Mouse (Mus musculus) liver, embryonic 14.5 days (tissue): Measurements from ENCODE around the gene Tbc1d22a.

ENCODE experiments used
- CTCF ChIP-seq: IDR thresholded peaks from 2 replicates; pipeline ENCODE4 v1.5.1; 2016; ENCODE audit warnings: antibody characterized with exemption, low read depth, control low read depth
- EP300 ChIP-seq: IDR thresholded peaks from 2 replicates; pipeline ENCODE4 v1.6.1; 2016; ENCODE audit warnings: antibody characterized with exemption, low read depth

DNA sequence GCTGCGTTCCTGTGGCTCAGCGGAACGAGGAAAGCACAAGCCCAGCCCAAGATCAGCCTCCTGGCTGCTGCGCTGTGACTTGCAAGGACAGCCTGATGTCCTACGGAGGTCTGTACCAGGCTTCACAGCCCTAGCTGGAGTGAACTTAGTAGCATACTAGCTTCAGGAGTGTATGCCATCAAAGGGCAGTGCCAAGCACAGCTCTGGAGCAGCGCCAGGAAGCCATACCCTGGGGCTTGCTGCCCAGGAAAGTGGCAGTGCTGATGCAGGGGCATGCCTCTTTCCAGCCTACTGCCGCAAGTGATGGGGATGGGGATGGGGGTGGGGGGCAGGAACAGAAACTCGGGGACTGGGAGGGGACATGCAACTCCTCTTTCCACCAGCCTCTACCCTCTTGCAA, 248.4 kb downstream of the Tbc1d22a start:
- no peak for TF ChIP-seq CTCF
- TF ChIP-seq EP300, result no peak
